Mouse (Mus musculus) gastrocnemius, postnatal 10 days (tissue): ENCODE measurements around the gene Wdr77. TPM values are rescaled to one million over a fixed set of nuclear protein-coding genes. Genes with fewer than 3 reads are reported as not detected.
"Not testable (repeated sequence)": the region's sequence is repeated elsewhere in the genome, so short reads cannot be mapped to it uniquely, and the experiment has no call there.

Experiments used
- DNase-seq: peaks from one replicate; pipeline ENCODE4 v3.0.0; 2021; ENCODE audit warnings: mixed read lengths
- long read RNA-seq, 2 experiments: library from polyadenylated mRNA; stranded (forward); transcript quantifications; one replicate each; pipeline ENCODE4 v2.0.0; 2021
- total RNA-seq, 2 experiments: library from RNA; stranded (reverse); gene quantifications; 2 replicates each; pipeline ENCODE4 v1.2.3; 2021

Gene Wdr77
- total RNA-seq, result 10 to 100 TPM; 36.0 to 40.6 TPM
- long read RNA-seq, experiment 1, transcript Wdr77-201 (10 exons, 3,682 nt), result major isoform, 70 of 77 reads
- long read RNA-seq, experiment 1, partial matches to known transcripts, result 2 of 77 reads
- long read RNA-seq, experiment 1, other reads (novel, unspliced or antisense), result 5 of 77 reads
- long read RNA-seq, experiment 2, transcript Wdr77-201 (10 exons, 3,682 nt), result major isoform, 77 of 93 reads
- long read RNA-seq, experiment 2, partial matches to known transcripts, result 5 of 93 reads
- long read RNA-seq, experiment 2, other reads (novel, unspliced or antisense), result 10 of 93 reads

DNA sequence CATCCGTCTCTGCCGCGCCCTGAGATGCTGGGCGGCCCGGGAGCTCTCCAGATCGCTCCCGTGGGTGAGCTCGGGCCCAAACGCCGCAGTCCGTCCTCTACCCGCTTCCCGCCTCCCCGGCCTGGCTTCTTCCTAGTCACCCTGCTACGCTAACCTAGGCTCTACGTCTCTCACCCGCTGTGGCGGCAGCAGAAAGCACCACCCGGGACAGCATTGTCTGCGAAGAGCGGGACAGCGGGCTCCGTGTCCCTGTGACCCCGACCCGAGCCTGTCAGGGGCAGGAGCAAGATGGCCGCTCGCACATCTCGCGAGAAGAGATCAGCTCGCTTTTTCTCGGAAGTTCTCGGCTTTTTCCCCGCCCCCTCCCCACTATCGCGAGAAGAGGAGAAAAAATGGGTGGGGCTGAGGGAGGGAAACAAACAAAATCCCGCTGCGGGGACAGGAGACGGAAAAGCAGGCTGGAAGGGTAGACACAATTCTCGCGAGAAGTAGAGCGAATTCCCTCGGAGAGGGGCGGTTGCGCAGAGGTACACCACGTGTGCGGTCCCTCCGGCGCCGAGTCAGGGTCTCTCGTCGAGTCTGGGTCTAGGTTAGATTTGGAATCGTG, at the start of gene Wdr77:
Gene Wdr77 (plus strand): TSS at position 396 of the 607 bp plus-strand sequence.
- peak; percentile 94 for DNase-seq

- no peak for DNase-seq
Observed at GRCm38 (mm10) chr3:105910519-105911190, 48.5 kb upstream of the Wdr77 start.

DNA sequence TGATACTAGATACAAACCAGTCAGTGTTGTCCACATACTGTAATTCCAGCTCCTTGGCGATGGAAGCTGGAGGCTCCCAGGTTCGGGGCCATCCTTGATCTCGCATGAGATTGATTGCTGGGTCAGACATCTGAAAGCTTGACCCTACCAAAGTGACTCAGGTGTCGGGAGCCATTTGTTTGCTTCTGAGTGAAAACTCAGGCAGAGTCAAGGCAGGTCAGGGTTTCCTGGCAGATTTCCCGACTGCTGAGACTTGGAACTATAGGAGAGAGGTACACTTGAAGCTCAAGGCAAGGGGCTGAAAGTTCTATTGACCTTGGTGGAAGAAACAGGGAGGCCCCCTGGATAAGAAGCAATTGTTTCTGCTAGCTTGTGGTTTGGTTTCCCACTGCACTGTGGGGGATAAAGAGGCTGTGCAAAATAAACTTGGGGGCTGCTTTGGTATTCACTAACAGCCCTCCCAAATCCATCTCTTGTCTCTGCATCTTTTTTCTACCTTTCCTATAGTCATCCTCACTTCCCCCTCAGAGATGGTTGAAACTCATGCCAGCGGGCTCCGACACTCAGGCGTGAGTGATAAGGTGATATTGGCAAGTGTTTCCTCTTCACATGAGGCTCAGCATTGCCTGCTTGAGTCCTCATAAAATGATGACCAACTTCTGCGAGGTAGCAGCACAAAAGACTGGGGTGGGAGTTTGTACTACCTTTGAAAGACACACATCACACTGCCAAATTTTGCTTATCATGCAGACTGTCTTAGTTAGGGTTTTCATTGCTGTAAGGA, 46.9 kb upstream of the Wdr77 start:
- no peak for DNase-seq

GRCm38 (mm10) chr3:105913839-105914681, 45.1 kb upstream of the Wdr77 start:
- DNase-seq, result no peak

GRCm38 (mm10) chr3:105915281-105915680, 43.9 kb upstream of the Wdr77 start:
- no peak for DNase-seq

DNA sequence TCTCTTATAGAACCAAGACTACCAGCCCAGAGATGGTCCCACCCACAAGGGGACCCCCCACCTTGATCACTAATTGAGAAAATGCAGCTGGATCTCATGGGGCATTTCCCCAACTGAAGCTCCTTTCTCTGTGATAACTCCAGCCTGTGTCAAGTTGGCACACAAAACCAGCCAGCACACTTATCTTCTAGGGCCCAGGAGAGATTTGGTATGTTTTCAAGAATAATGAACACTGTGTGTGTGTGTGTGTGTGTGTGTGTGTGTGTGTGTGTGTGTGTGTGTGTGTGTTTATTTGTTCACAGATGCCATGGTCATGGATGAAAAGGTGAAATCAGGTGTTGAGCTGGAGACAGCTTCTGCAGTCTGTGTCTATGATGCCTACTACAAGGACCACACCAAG, 42.7 kb upstream of the Wdr77 start:
- DNase-seq, result not testable (repeated sequence)

DNA sequence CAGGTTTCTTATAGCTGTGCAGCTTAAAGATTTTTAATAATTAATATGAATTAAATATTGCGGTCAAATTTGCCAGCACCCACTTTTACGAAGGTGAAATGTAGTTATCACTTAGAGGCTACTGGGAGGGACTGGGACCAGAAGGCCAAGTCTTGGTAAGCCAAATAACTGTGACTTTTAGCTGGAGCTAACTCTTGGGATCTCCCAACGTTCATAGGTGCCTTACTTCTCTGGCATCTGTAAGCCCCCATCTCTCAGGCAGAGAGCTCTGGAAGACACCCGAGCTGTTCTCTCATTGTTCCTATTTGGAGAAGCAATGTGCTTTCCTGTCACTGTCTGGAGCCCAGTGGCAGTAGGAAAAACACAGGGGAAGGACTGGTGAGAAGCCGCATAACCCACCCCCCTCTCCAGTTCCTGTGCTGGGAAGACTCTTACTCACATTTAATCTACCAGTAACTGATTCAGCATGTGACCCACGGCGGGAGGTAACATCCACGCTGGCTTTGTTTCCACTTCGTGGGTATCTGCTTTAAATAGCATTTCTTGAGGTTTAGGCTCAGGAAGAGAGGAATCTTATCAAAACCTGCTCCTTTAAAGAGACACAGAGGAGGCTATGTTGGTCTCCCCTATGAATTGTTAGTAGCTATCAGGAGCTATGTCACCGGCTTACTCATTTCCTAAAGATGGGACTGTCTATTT, 41.4 kb upstream of the Wdr77 start:
- DNase-seq, result no peak

- no peak for DNase-seq
Observed at GRCm38 (mm10) chr3:105918355-105918745, 40.8 kb upstream of the Wdr77 start.

- DNase-seq, result not testable (repeated sequence)
Observed at GRCm38 (mm10) chr3:105920743-105921142, 38.4 kb upstream of the Wdr77 start.

GRCm38 (mm10) chr3:105921959-105922358, 37.2 kb upstream of the Wdr77 start:
- DNase-seq, result no peak

GRCm38 (mm10) chr3:105924616-105925015, 34.6 kb upstream of the Wdr77 start:
- no peak for DNase-seq

- DNase-seq, result no peak
Observed at GRCm38 (mm10) chr3:105927561-105928194, 31.5 kb upstream of the Wdr77 start.

GRCm38 (mm10) chr3:105928195-105928569, 31.0 kb upstream of the Wdr77 start:
- no peak for DNase-seq

DNA sequence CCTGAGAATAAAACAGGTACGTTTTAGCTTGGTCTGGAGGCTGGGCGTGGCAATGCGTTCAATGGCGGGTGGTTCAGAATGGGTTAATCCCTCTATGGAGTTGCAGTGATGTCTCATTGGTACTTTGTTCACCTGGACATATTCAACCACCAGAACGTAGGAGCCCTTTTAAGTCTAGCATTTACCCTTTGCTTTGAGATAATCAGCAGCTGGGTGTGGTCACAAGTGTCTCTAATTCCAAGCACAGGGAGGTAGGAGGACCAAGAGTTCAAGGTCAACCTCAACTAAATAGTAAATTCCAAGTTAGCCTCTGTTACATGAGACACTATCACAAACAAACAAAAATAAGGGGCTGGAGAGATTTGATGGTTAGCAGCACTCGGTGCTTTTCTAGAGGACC, 30.4 kb upstream of the Wdr77 start:
- no peak for DNase-seq

DNA sequence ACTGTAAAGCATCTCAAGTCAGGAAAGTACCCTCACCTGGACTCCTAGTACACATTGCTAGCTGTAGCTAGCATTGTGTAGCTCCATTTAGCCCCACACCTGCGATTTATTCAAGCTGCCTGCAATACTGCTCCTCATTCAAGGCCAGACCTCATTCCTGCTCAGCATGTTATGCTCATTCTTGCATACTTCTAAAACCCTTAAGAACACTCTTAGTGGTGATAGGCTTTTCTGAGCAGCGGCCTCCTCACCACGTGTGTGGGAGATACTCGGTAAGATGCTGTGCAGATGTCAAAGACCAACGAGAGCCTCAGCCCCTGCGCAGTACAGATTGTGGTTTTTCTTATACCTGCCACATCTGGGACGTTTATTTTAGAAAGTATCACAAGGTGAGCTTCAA, 29.3 kb upstream of the Wdr77 start:
- DNase-seq, result no peak

- DNase-seq, result no peak
Observed at GRCm38 (mm10) chr3:105931095-105931494, 28.1 kb upstream of the Wdr77 start.

DNA sequence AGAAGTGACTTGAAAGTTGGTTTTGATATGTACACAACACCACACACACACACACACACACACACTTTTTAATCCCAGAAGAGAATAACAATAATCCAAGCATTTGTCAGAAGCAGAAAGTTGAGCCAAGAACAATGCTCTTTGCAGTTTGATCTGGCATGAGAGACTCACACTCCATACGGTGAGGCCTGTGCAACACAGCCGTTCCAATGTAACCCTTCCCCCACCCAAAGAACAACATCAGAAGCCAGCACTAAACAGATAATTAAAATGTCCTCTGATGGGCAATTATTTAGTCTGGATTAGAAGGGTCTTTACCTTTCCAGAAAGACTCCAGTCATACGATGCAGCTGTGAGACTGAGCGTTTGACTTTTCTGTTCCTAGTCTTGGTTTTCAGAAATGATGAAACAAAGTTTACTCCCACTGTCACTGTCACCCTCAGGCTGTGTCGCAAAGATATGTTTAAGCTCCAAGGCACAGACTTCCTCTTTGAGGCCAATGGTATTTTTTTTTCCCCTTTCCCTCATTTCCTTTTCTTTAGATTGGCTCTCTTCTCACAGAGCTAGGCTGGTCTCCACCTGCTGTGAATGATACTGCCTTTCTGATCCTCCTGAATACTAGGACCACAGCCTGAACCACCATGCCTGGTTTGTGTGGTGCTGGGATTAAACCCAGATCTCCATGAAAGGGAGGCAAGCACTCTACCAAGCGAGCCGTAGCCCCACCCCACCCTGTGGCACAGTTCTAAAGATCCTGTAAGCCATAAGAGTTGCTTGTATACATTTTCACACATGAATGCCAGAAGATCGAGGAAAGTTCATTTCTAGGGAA, 26.7 kb upstream of the Wdr77 start, which contains the start of gene I830077J02Rik:
Gene I830077J02Rik (minus strand): TSS at position 425 of the 832 bp plus-strand sequence.
- DNase-seq, result no peak

DNA sequence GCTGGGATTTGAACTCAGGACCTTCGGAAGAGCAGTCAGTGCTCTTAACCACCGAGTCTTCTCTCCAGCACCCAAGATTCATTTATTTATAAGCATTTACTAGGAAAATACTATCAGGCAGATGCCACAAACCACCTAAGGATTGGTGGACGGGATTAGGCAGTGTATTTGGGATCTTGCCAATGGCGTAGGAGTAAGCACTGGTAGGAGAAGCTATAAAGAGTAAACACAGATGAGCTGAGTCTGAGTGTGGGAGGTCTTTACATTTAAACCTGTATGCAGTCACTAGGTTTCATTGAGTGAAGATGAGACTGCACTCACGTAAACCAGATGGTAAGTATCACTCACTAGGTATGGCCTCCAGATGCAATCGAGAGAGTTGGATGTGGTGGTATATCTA, 25.2 kb upstream of the Wdr77 start:
- no peak for DNase-seq

- DNase-seq, result peak; percentile 64
Observed at GRCm38 (mm10) chr3:105935033-105935432, 24.1 kb upstream of the Wdr77 start.

DNA sequence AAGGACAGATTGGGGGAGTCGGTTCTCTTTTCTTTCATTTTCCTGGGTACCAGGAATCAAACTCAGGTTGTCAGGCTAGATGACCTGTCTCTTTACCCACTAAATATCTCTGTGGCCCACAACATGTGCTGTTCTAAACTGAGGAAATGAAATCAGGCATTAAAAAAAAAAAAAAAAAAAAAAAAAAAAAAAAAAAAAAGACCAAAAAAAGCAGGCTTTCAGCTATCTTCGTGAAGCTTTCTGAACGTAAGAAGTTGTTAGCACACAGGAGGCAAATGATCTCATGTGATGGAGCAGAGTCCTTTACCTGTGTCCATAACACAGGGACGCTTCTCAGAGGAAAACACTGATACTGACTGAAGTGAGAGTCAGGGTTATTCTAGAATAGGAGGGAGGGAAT, 23.1 kb upstream of the Wdr77 start:
- no peak for DNase-seq
